Mouse (Mus musculus) kidney, adult 2 months (tissue): ENCODE results near the gene Adk. TPM values are rescaled to one million over a fixed set of nuclear protein-coding genes. Genes with fewer than 3 reads are reported as not detected.

ENCODE experiments used
- DNase-seq: peaks from one replicate; pipeline ENCODE4 v3.0.0; 2021
- H3K27ac ChIP-seq: fragments of 200-500 bp; 2 replicates; pipeline ENCODE4 v1.5.1; 2012; ENCODE audit warnings: low read depth, low read length, control low read depth, inconsistent platforms; ENCODE audit not compliant: insufficient read depth
- H3K27me3 ChIP-seq: fragments of 200-500 bp; replicated peaks from 2 replicates; pipeline ENCODE4 v1.6.1; 2012; ENCODE audit warnings: mild to moderate bottlenecking, moderate library complexity, low read length, inconsistent platforms; ENCODE audit not compliant: control insufficient read depth, insufficient read depth
- H3K36me3 ChIP-seq: fragments of 200-500 bp; 2 replicates; pipeline ENCODE4 v1.6.1; 2012; ENCODE audit warnings: mild to moderate bottlenecking, moderate library complexity, low read length, inconsistent platforms; ENCODE audit not compliant: control insufficient read depth, insufficient read depth
- H3K4me1 ChIP-seq: fragments of 200-500 bp; 2 replicates; pipeline ENCODE4 v1.6.1; 2011; ENCODE audit warnings: low read length; ENCODE audit not compliant: control insufficient read depth, insufficient read depth
- H3K4me3 ChIP-seq: fragments of 200-500 bp; 2 replicates; pipeline ENCODE4 v1.5.1; 2011; ENCODE audit warnings: mild to moderate bottlenecking, low read depth, low read length, control low read depth; ENCODE audit not compliant: insufficient read depth
- CTCF ChIP-seq: fragments of 200-500 bp; conservative IDR thresholded peaks from 2 replicates; pipeline ENCODE4 v1.5.1; 2011; ENCODE audit warnings: low read depth, mild to moderate bottlenecking, control low read depth, low read length, moderate library complexity, mixed read lengths; ENCODE audit not compliant: insufficient read depth, insufficient read length
- POLR2A ChIP-seq: fragments of 200-500 bp; IDR thresholded peaks from one replicate; pipeline ENCODE4 v1.6.1; 2011; ENCODE audit warnings: low read depth, low read length, control low read depth
- WGBS: fragments of 180-500 bp; shearing (Covaris S2); methylation state at CpG from one replicate; pipeline ENCODE4 v1.1.7; 2018; 5-methylcytosine and 5-hydroxymethylcytosine counted together
- polyA plus RNA-seq: library from polyadenylated mRNA; depleted of rRNA; stranded (reverse); fragments of >200 nt; gene quantifications from 2 replicates; pipeline ENCODE4 v1.2.3, GENCODE M21; 2012

The Adk gene
- polyA plus RNA-seq, 1 experiment, result 121 TPM

DNA sequence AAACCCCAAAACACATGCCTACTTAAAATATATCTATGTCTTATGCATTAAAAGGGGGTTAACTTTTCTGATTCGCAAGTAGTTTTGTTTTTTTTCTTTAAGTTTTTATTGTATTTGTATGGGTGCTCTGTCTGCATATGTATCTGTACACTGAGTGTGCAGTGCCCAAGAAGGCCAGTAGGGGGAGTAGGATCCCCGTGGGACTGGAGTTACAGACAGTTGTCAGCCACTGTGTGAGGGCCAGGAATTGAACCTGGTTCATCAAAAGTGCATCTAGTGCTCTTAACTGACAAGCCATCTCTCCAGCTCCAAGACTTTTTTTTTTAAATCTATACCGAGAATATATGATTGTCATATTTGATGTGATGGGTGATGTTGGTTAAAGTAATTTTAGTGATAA lies 1.6 kb upstream of the Adk start:
- DNase-seq, result peak; percentile 19
- Histone ChIP-seq H3K36me3 (no peaks in the 10 kb centered on the region), H3K27me3 (no peaks in the 10 kb centered on the region), H3K4me1 (peaks cover 3% of the 10 kb centered on the region; the same call in 1 of the 2 replicates), H3K27ac (no peak overlapping the region), H3K4me3 (no peak overlapping the region)
- TF ChIP-seq CTCF (peak; percentile 57), POLR2A (no peak)
- WGBS, result 71% methylated on average over 3 of the region's 3 CpGs

GRCm38 (mm10) chr14:21051380-21052111 lies 828 bp upstream of the Adk start:
- no peak for TF ChIP-seq POLR2A
- TF ChIP-seq CTCF, result no peak
- no peak for DNase-seq
- no peaks in the 10 kb centered on the region for H3K36me3 ChIP-seq
- WGBS, result 5% methylated on average over 28 of the region's 28 CpGs
- H3K27me3 ChIP-seq, result no peaks in the 10 kb centered on the region
- H3K4me1 ChIP-seq, result peaks cover 3% of the 10 kb centered on the region; the same call in 1 of the 2 replicates
- H3K27ac ChIP-seq, result peak overlapping the region; percentile 91
- H3K4me3 ChIP-seq, result peak overlapping the region; percentile 61

DNA sequence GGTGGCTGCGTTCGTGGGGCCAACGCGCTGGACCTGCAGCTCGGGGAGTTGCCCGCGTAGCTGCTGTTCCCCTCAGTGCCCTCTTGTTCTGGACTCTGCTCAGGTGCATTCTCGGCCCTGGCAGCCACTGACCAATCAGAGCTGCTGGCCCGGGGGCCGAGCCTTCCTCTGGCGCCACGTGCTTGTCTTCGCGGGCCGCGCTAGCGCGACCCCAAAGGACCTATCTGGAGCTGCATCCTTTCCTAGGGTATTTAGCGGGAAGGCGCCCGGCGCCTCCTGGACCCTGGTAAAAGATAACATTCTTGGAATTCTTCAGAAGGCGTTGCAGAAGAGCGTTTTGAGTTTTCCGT lies 382 bp downstream of the Adk start:
- Histone ChIP-seq H3K4me3 (peak overlapping the region; percentile 82), H3K4me1 (peaks cover 3% of the 10 kb centered on the region; the same call in 1 of the 2 replicates), H3K27ac (peak overlapping the region; percentile 90), H3K36me3 (no peaks in the 10 kb centered on the region), H3K27me3 (no peaks in the 10 kb centered on the region)
- WGBS, result under 1% methylated on average over 25 of the region's 25 CpGs
- TF ChIP-seq POLR2A (no peak), CTCF (0 out of 2 replicates have a peak, but pooled peaks have one; percentile 13)
- peak; percentile 95 for DNase-seq

- Histone ChIP-seq H3K27ac (peak overlapping the region; percentile 72; the same call in 1 of the 2 replicates), H3K4me1 (peaks cover 3% of the 10 kb centered on the region; the same call in 1 of the 2 replicates), H3K27me3 (no peaks in the 10 kb centered on the region), H3K4me3 (peak overlapping the region; percentile 82), H3K36me3 (no peaks in the 10 kb centered on the region)
- 3% methylated on average over 8 of the region's 8 CpGs for WGBS
- no peak for TF ChIP-seq CTCF
- no peak for TF ChIP-seq POLR2A
- peak; percentile 67 for DNase-seq
Observed at GRCm38 (mm10) chr14:21053151-21053550, 777 bp downstream of the Adk start.

- Histone ChIP-seq H3K4me3 (no peak overlapping the region), H3K36me3 (no peaks in the 10 kb centered on the region), H3K4me1 (peaks cover 3% of the 10 kb centered on the region; the same call in 1 of the 2 replicates), H3K27me3 (no peaks in the 10 kb centered on the region), H3K27ac (no peak overlapping the region)
- TF ChIP-seq POLR2A (no peak), CTCF (no peak)
- DNase-seq, result peak; percentile 77
- 45% methylated on average over 7 of the region's 7 CpGs for WGBS
Observed at GRCm38 (mm10) chr14:21053586-21053985, 1.2 kb downstream of the Adk start.

GRCm38 (mm10) chr14:21058972-21059371 lies 6.6 kb downstream of the Adk start:
- no peaks in the 10 kb centered on the region for H3K36me3 ChIP-seq
- WGBS, result 75% methylated on average over 2 of the region's 2 CpGs
- H3K27me3 ChIP-seq, result no peaks in the 10 kb centered on the region
- no peak overlapping the region for H3K27ac ChIP-seq
- no peak for DNase-seq
- H3K4me3 ChIP-seq, result no peak overlapping the region
- H3K4me1 ChIP-seq, result no peaks in the 10 kb centered on the region
- TF ChIP-seq CTCF (no peak), POLR2A (no peak)

GRCm38 (mm10) chr14:21062766-21063513 lies 10.6 kb downstream of the Adk start:
- H3K4me3 ChIP-seq, result no peak overlapping the region
- WGBS, result 72% methylated on average over 5 of the region's 5 CpGs
- TF ChIP-seq CTCF (no peak), POLR2A (no peak)
- H3K27ac ChIP-seq, result no peak overlapping the region
- no peaks in the 10 kb centered on the region for H3K36me3 ChIP-seq
- H3K4me1 ChIP-seq, result no peaks in the 10 kb centered on the region
- no peaks in the 10 kb centered on the region for H3K27me3 ChIP-seq
- no peak for DNase-seq
